Mouse (Mus musculus) lung, postnatal 10 days (tissue): ENCODE measurements around the gene Srpr.
A peak's percentile ranks its signal among the peaks of the same experiment; 100 is the strongest.

ENCODE experiments used
- DNase-seq: peaks from one replicate; pipeline ENCODE4 v3.0.0; 2021

Srpr gene

GRCm38 (mm10) chr9:35199772-35200471 lies at the start of gene Srpr, which contains the start of gene Tirap:
TSS of gene Srpr (plus strand) at chr9:35200175.
TSS of gene Tirap (minus strand) at chr9:35200291.
- DNase-seq = peak; percentile 96

- DNase-seq = no peak
Measured at GRCm38 (mm10) chr9:35152923-35153322, 47.1 kb upstream of the Srpr start.

GRCm38 (mm10) chr9:35156002-35156710 lies 43.8 kb upstream of the Srpr start:
- DNase-seq = peak; percentile 80

GRCm38 (mm10) chr9:35156862-35157261 lies 43.1 kb upstream of the Srpr start:
- peak; percentile 46 for DNase-seq

GRCm38 (mm10) chr9:35158477-35158876 lies 41.5 kb upstream of the Srpr start:
- DNase-seq = no peak

- DNase-seq = no peak
Measured at GRCm38 (mm10) chr9:35160662-35161061, 39.3 kb upstream of the Srpr start.

- no peak for DNase-seq
Measured at GRCm38 (mm10) chr9:35161721-35162120, 38.3 kb upstream of the Srpr start.

- DNase-seq = peak; percentile 73
Measured at GRCm38 (mm10) chr9:35163011-35163690, 36.8 kb upstream of the Srpr start.

GRCm38 (mm10) chr9:35164142-35164874 lies 35.7 kb upstream of the Srpr start:
- DNase-seq = no peak

GRCm38 (mm10) chr9:35166144-35166797 lies 33.7 kb upstream of the Srpr start:
- peak; percentile 65 for DNase-seq

GRCm38 (mm10) chr9:35166798-35167635 lies 33.0 kb upstream of the Srpr start:
- DNase-seq = no peak

- DNase-seq = no peak
Measured at GRCm38 (mm10) chr9:35170071-35170470, 29.9 kb upstream of the Srpr start.

GRCm38 (mm10) chr9:35173331-35173730 lies 26.6 kb upstream of the Srpr start:
- no peak for DNase-seq

GRCm38 (mm10) chr9:35175251-35176123 lies 24.5 kb upstream of the Srpr start, which contains the start of gene Dcps:
TSS of gene Dcps (minus strand) at chr9:35176061.
- DNase-seq = peak; percentile 97

- no peak for DNase-seq
Measured at GRCm38 (mm10) chr9:35176124-35176659, 23.8 kb upstream of the Srpr start.

- DNase-seq = no peak
Measured at GRCm38 (mm10) chr9:35182832-35183231, 17.1 kb upstream of the Srpr start.

- DNase-seq = no peak
Measured at GRCm38 (mm10) chr9:35183359-35183758, 16.6 kb upstream of the Srpr start.

- no peak for DNase-seq
Measured at GRCm38 (mm10) chr9:35186430-35186829, 13.5 kb upstream of the Srpr start.

GRCm38 (mm10) chr9:35187351-35187903 lies 12.5 kb upstream of the Srpr start:
- DNase-seq = peak; percentile 31

GRCm38 (mm10) chr9:35188700-35189099 lies 11.3 kb upstream of the Srpr start:
- DNase-seq = peak; percentile 76
